Mouse (Mus musculus): ENCODE results near the gene Bend3.

Gene Bend3

GRCm38 (mm10) chr10:43477865-43478681 lies 558 bp upstream of the Bend3 start:
- in situ Hi-C loops (cut with MboI; ENCODE audit: unreplicated experiment in 2 of 2), result no loop called here

- in situ Hi-C loops (cut with MboI; ENCODE audit: unreplicated experiment in 2 of 2), result loop anchor here in 1 of 2 experiments (5.0 kb wide), 2 partner anchors 348 to 588 kb away; no protein-coding TSS in a partner anchor
Observed at GRCm38 (mm10) chr10:43479436-43480157, 966 bp downstream of the Bend3 start.

GRCm38 (mm10) chr10:43480227-43480849 lies 1.7 kb downstream of the Bend3 start:
- in situ Hi-C loops (cut with MboI; ENCODE audit: unreplicated experiment in 2 of 2), result loop anchor here in 1 of 2 experiments (5.0 kb wide), 2 partner anchors 347 to 587 kb away; no protein-coding TSS in a partner anchor

- in situ Hi-C loops (cut with MboI; ENCODE audit: unreplicated experiment in 2 of 2), result loop anchor here in 1 of 2 experiments (5.0 kb wide), 2 partner anchors 346 to 586 kb away; no protein-coding TSS in a partner anchor
Observed at GRCm38 (mm10) chr10:43481179-43481578, 2.5 kb downstream of the Bend3 start.

- in situ Hi-C loops (cut with MboI; ENCODE audit: unreplicated experiment in 2 of 2), result loop anchor here in 1 of 2 experiments (5.0 kb wide), 2 partner anchors 345 to 585 kb away; no protein-coding TSS in a partner anchor
Observed at GRCm38 (mm10) chr10:43482021-43482420, 3.4 kb downstream of the Bend3 start.

- in situ Hi-C loops (cut with MboI; ENCODE audit: unreplicated experiment in 2 of 2), result loop anchor here in 1 of 2 experiments (5.0 kb wide), 2 partner anchors 344 to 584 kb away; no protein-coding TSS in a partner anchor
Observed at GRCm38 (mm10) chr10:43483426-43483995, 4.9 kb downstream of the Bend3 start.

- in situ Hi-C loops (cut with MboI; ENCODE audit: unreplicated experiment in 2 of 2), result no loop called here
Observed at GRCm38 (mm10) chr10:43485751-43486268, 7.2 kb downstream of the Bend3 start.

GRCm38 (mm10) chr10:43487441-43488010 lies 8.9 kb downstream of the Bend3 start:
- in situ Hi-C loops (cut with MboI; ENCODE audit: unreplicated experiment in 2 of 2), result no loop called here

GRCm38 (mm10) chr10:43488258-43488657 lies 9.6 kb downstream of the Bend3 start:
- in situ Hi-C loops (cut with MboI; ENCODE audit: unreplicated experiment in 2 of 2), result no loop called here

- in situ Hi-C loops (cut with MboI; ENCODE audit: unreplicated experiment in 2 of 2), result no loop called here
Observed at GRCm38 (mm10) chr10:43489139-43489538, 10.5 kb downstream of the Bend3 start.

GRCm38 (mm10) chr10:43489550-43489949 lies 10.9 kb downstream of the Bend3 start:
- in situ Hi-C loops (cut with MboI; ENCODE audit: unreplicated experiment in 2 of 2), result no loop called here

- in situ Hi-C loops (cut with MboI; ENCODE audit: unreplicated experiment in 2 of 2), result no loop called here
Observed at GRCm38 (mm10) chr10:43490034-43490433, 11.4 kb downstream of the Bend3 start.

GRCm38 (mm10) chr10:43490846-43491245 lies 12.2 kb downstream of the Bend3 start:
- in situ Hi-C loops (cut with MboI; ENCODE audit: unreplicated experiment in 2 of 2), result no loop called here

GRCm38 (mm10) chr10:43502599-43502998 lies 24.0 kb downstream of the Bend3 start:
- in situ Hi-C loops (cut with MboI; ENCODE audit: unreplicated experiment in 2 of 2), result no loop called here

GRCm38 (mm10) chr10:43504291-43504690 lies 25.7 kb downstream of the Bend3 start:
- in situ Hi-C loops (cut with MboI; ENCODE audit: unreplicated experiment in 2 of 2), result no loop called here

- in situ Hi-C loops (cut with MboI; ENCODE audit: unreplicated experiment in 2 of 2), result no loop called here
Observed at GRCm38 (mm10) chr10:43507051-43507450, 28.4 kb downstream of the Bend3 start.

GRCm38 (mm10) chr10:43509228-43509627 lies 30.6 kb downstream of the Bend3 start:
- in situ Hi-C loops (cut with MboI; ENCODE audit: unreplicated experiment in 2 of 2), result no loop called here

GRCm38 (mm10) chr10:43512976-43513375 lies 34.3 kb downstream of the Bend3 start:
- in situ Hi-C loops (cut with MboI; ENCODE audit: unreplicated experiment in 2 of 2), result no loop called here

- in situ Hi-C loops (cut with MboI; ENCODE audit: unreplicated experiment in 2 of 2), result no loop called here
Observed at GRCm38 (mm10) chr10:43516992-43517660, 38.5 kb downstream of the Bend3 start.
